Mouse (Mus musculus) kidney, embryonic 15.5 days (tissue): ENCODE measurements around the gene Plekha6. TPM values are rescaled to one million over a fixed set of nuclear protein-coding genes. Genes with fewer than 3 reads are reported as not detected.

Source experiments
- ATAC-seq: fragments of 200-750 bp; cut with Nextera tagmentation; replicated peaks from 2 replicates; pipeline ENCODE4 v1.8.0; 2017; ENCODE audit warnings: moderate TSS enrichment; ENCODE audit not compliant: low FRiP score
- H3K27ac ChIP-seq: fragments of 300-500 bp; sonication (generic); 2 replicates; pipeline ENCODE4 v1.5.1; 2015; ENCODE audit warnings: mild to moderate bottlenecking, inconsistent platforms
- H3K27me3 ChIP-seq: fragments of 300-500 bp; sonication (generic); 2 replicates; pipeline ENCODE4 v1.6.1; 2015; ENCODE audit warnings: inconsistent platforms
- H3K36me3 ChIP-seq: fragments of 300-500 bp; sonication (generic); 2 replicates; pipeline ENCODE4 v1.6.1; 2015; ENCODE audit warnings: inconsistent platforms
- H3K4me1 ChIP-seq: fragments of 300-500 bp; sonication (generic); 2 replicates; pipeline ENCODE4 v1.6.1; 2015; ENCODE audit warnings: inconsistent platforms
- H3K4me2 ChIP-seq: fragments of 300-500 bp; sonication (generic); 2 replicates; pipeline ENCODE4 v1.6.1; 2015; ENCODE audit warnings: moderate library complexity, mild to moderate bottlenecking, inconsistent platforms
- H3K4me3 ChIP-seq: fragments of 300-500 bp; sonication (generic); replicated peaks from 2 replicates; pipeline ENCODE4 v1.5.1; 2015; ENCODE audit warnings: mild to moderate bottlenecking, inconsistent platforms
- H3K9ac ChIP-seq: fragments of 300-500 bp; sonication (generic); 2 replicates; pipeline ENCODE4 v1.6.1; 2015; ENCODE audit warnings: mild to moderate bottlenecking, inconsistent platforms
- H3K9me3 ChIP-seq: fragments of 300-500 bp; sonication (generic); replicated peaks from 2 replicates; pipeline ENCODE4 v1.6.1; 2016; ENCODE audit warnings: inconsistent platforms
- WGBS: fragments of 180-500 bp; shearing (Covaris S2); methylation state at CpG from one replicate; pipeline ENCODE4 v1.1.7; 2015; ENCODE audit warnings: mixed read lengths; 5-methylcytosine and 5-hydroxymethylcytosine counted together
- polyA plus RNA-seq: library from polyadenylated mRNA; unstranded; fragments of >200 nt; fragmentation: Nextera tagmentation; extraction: Ambion mirVana; gene quantifications from 2 replicates; pipeline ENCODE4 v1.2.1, GENCODE M21; 2015

Gene Plekha6
- polyA plus RNA-seq, 1 experiment from 2014 or later: 6.9 TPM

- Histone ChIP-seq H3K9ac (no peak overlapping the region), H3K4me2 (no peak overlapping the region), H3K27ac (no peak overlapping the region), H3K27me3 (peaks cover 11% of the 10 kb centered on the region), H3K9me3 (no peaks in the 10 kb centered on the region), H3K36me3 (no peaks in the 10 kb centered on the region), H3K4me3 (no peak overlapping the region), H3K4me1 (peaks cover 49% of the 10 kb centered on the region)
- no peak for ATAC-seq
Measured at GRCm38 (mm10) chr1:133224674-133225073, 60.7 kb downstream of the Plekha6 start.

GRCm38 (mm10) chr1:133225137-133225536 is 61.1 kb downstream of the Plekha6 start:
- H3K9me3 ChIP-seq: no peaks in the 10 kb centered on the region
- H3K27ac ChIP-seq: no peak overlapping the region
- H3K4me2 ChIP-seq: no peak overlapping the region
- peaks cover 49% of the 10 kb centered on the region for H3K4me1 ChIP-seq
- 39% methylated on average over 3 of the region's 3 CpGs for WGBS
- no peak overlapping the region for H3K4me3 ChIP-seq
- H3K27me3 ChIP-seq: peaks cover 11% of the 10 kb centered on the region
- ATAC-seq: no peak
- no peaks in the 10 kb centered on the region for H3K36me3 ChIP-seq
- H3K9ac ChIP-seq: no peak overlapping the region

- no peaks in the 10 kb centered on the region for H3K36me3 ChIP-seq
- peaks cover 49% of the 10 kb centered on the region for H3K4me1 ChIP-seq
- peaks cover 11% of the 10 kb centered on the region for H3K27me3 ChIP-seq
- H3K9ac ChIP-seq: no peak overlapping the region
- H3K4me2 ChIP-seq: no peak overlapping the region
- H3K4me3 ChIP-seq: no peak overlapping the region
- WGBS: 88% methylated on average over 2 of the region's 2 CpGs
- no peaks in the 10 kb centered on the region for H3K9me3 ChIP-seq
- ATAC-seq: no peak
- H3K27ac ChIP-seq: no peak overlapping the region
Measured at GRCm38 (mm10) chr1:133225561-133225960, 61.6 kb downstream of the Plekha6 start.

- Histone ChIP-seq H3K27me3 (peaks cover 11% of the 10 kb centered on the region), H3K27ac (no peak overlapping the region), H3K9me3 (no peaks in the 10 kb centered on the region), H3K4me2 (no peak overlapping the region), H3K36me3 (no peaks in the 10 kb centered on the region), H3K4me1 (peaks cover 49% of the 10 kb centered on the region), H3K4me3 (no peak overlapping the region), H3K9ac (no peak overlapping the region)
- WGBS: 46% methylated on average over 9 of the region's 9 CpGs
- 0 out of 2 replicates have a peak, but pooled peaks have one; percentile 52 for ATAC-seq
Measured at GRCm38 (mm10) chr1:133225963-133226660, 62.1 kb downstream of the Plekha6 start.

- no peak for ATAC-seq
- 59% methylated on average over 9 of the region's 9 CpGs for WGBS
- H3K9ac ChIP-seq: no peak overlapping the region
Measured at GRCm38 (mm10) chr1:133226928-133227327, 62.9 kb downstream of the Plekha6 start.

GRCm38 (mm10) chr1:133227378-133227777 is 63.4 kb downstream of the Plekha6 start:
- peak overlapping the region; percentile 25; the same call in 1 of the 2 replicates for H3K27ac ChIP-seq
- H3K4me1 ChIP-seq: peaks cover 43% of the 10 kb centered on the region
- H3K36me3 ChIP-seq: no peaks in the 10 kb centered on the region
- H3K4me3 ChIP-seq: no peak overlapping the region
- H3K9me3 ChIP-seq: no peaks in the 10 kb centered on the region
- H3K4me2 ChIP-seq: no peak overlapping the region
- H3K9ac ChIP-seq: no peak overlapping the region
- 87% methylated on average over 2 of the region's 2 CpGs for WGBS
- ATAC-seq: no peak
- peaks cover 11% of the 10 kb centered on the region for H3K27me3 ChIP-seq

More at GRCm38 (mm10) chr1:133226928-133227327, 62.9 kb downstream of the Plekha6 start:
- Histone ChIP-seq H3K4me2 (no peak overlapping the region), H3K36me3 (no peaks in the 10 kb centered on the region), H3K9me3 (no peaks in the 10 kb centered on the region), H3K4me3 (no peak overlapping the region), H3K4me1 (peaks cover 48% of the 10 kb centered on the region), H3K27me3 (peaks cover 11% of the 10 kb centered on the region), H3K27ac (peak overlapping the region; percentile 25; the same call in 1 of the 2 replicates)

DNA sequence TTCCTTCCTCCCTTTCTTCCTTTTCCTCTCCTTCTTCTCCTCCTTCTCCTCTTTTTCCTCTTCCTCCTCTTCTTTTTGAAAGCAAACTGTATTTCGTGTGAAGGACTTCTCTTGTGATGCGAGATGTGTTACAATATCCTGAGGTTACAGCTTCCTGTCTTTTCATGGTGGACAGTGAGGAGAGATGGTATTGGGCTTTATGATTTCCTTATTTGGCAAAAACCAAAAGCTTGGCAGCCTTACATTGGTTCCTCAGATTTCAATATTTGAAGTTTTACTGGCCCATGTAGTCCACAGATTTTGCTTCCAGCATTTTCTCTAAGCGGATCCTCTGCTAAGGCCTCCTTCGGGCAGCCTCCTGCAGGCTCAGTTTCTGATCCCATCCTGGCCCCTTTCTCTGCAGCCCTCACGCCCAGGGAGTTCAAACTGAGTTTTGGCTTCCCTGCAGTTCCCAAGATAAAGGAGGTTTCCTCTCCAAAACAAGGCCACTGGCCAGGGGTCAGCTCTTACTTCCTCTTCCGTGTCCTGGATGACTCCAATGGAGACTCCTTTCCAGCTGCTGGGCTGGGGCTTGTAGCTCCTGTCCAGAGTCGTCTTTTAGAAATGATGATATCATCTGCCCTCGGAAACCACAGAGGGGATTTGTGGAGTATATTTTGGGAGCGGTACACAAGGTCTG is 64.9 kb downstream of the Plekha6 start:
- 48% methylated on average over 9 of the region's 9 CpGs for WGBS
- H3K4me2 ChIP-seq: no peak overlapping the region
- no peak overlapping the region for H3K9ac ChIP-seq
- peaks cover 11% of the 10 kb centered on the region for H3K27me3 ChIP-seq
- peaks cover 35% of the 10 kb centered on the region for H3K4me1 ChIP-seq
- H3K9me3 ChIP-seq: no peaks in the 10 kb centered on the region
- no peaks in the 10 kb centered on the region for H3K36me3 ChIP-seq
- no peak overlapping the region; the same call in 1 of the 2 replicates for H3K27ac ChIP-seq
- no peak overlapping the region for H3K4me3 ChIP-seq
- ATAC-seq: no peak

GRCm38 (mm10) chr1:133231523-133232193 is 67.6 kb downstream of the Plekha6 start:
- no peak overlapping the region for H3K27ac ChIP-seq
- WGBS: 88% methylated on average over 7 of the region's 7 CpGs
- peaks cover 7% of the 10 kb centered on the region; the same call in 1 of the 2 replicates for H3K27me3 ChIP-seq
- no peak overlapping the region for H3K9ac ChIP-seq
- H3K4me2 ChIP-seq: no peak overlapping the region
- H3K4me3 ChIP-seq: no peak overlapping the region
- no peak for ATAC-seq
- no peaks in the 10 kb centered on the region for H3K36me3 ChIP-seq
- H3K4me1 ChIP-seq: peaks cover 40% of the 10 kb centered on the region
- no peaks in the 10 kb centered on the region for H3K9me3 ChIP-seq

DNA sequence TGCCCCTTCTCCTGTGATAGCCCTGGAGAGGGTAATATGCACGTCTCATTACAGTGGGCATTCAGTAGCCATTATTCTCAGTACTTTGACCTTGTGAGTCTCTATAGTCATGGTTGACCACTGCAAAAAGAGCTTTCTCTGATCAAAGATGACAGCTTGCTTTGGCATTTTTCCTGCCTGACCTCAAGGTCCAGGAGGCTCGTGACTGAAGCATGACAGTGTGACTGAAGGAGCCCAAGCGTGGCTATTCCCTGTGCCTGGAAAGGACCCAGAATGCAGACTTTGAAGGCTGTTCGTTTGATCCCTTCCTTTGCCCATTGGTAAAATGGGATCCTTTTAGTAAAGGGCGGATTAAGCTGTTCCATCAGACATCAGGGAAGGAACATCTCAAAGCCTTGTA is 71.9 kb downstream of the Plekha6 start:
- no peak overlapping the region for H3K9ac ChIP-seq
- no peak for ATAC-seq
- H3K36me3 ChIP-seq: no peaks in the 10 kb centered on the region
- H3K27ac ChIP-seq: no peak overlapping the region
- no peak overlapping the region for H3K4me2 ChIP-seq
- WGBS: 61% methylated on average over 5 of the region's 5 CpGs
- H3K4me1 ChIP-seq: peaks cover 54% of the 10 kb centered on the region
- H3K4me3 ChIP-seq: no peak overlapping the region
- H3K27me3 ChIP-seq: peaks cover 4% of the 10 kb centered on the region; the same call in 1 of the 2 replicates
- no peaks in the 10 kb centered on the region for H3K9me3 ChIP-seq

GRCm38 (mm10) chr1:133236693-133237440 is 72.9 kb downstream of the Plekha6 start:
- 17% methylated on average over 8 of the region's 8 CpGs for WGBS
- Histone ChIP-seq H3K9ac (no peak overlapping the region), H3K4me2 (peak overlapping the region; percentile 33), H3K27ac (peak overlapping the region; percentile 83), H3K4me1 (peaks cover 57% of the 10 kb centered on the region), H3K4me3 (no peak overlapping the region), H3K27me3 (peaks cover 4% of the 10 kb centered on the region; the same call in 1 of the 2 replicates), H3K36me3 (no peaks in the 10 kb centered on the region), H3K9me3 (no peaks in the 10 kb centered on the region)
- peak; percentile 62 for ATAC-seq

DNA sequence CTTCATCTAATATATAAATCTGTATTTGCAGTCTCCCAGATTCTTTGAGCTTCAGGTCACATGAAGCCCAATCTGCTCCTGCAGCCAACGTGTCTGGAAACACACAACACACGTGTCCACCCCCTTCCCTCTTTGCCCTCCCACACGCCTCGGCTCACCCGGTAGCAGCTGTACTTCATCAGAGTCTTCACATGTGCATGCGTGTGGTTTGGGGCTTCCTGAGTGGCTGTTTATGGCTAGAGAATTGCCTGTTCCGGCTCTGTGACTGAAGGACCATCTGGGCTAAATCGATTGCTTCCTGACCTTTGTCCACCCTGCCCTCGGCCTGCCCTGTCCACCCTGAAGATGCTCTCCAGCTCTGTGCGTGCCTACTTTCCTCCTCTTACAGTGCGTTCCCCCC is 73.7 kb downstream of the Plekha6 start:
- ATAC-seq: peak; percentile 63

More for the DNA sequence above, 73.7 kb downstream of the Plekha6 start:
- peaks cover 57% of the 10 kb centered on the region for H3K4me1 ChIP-seq
- 6% methylated on average over 11 of the region's 11 CpGs for WGBS
- H3K9ac ChIP-seq: no peak overlapping the region
- no peaks in the 10 kb centered on the region for H3K9me3 ChIP-seq
- no peak overlapping the region for H3K4me3 ChIP-seq
- H3K27me3 ChIP-seq: peaks cover 4% of the 10 kb centered on the region; the same call in 1 of the 2 replicates
- H3K36me3 ChIP-seq: no peaks in the 10 kb centered on the region
- peak overlapping the region; percentile 33; the same call in 1 of the 2 replicates for H3K4me2 ChIP-seq
- peak overlapping the region; percentile 83 for H3K27ac ChIP-seq
